Comparison of ENCODE assay signal across 7 mouse cellular contexts in the genomic region with DNA sequence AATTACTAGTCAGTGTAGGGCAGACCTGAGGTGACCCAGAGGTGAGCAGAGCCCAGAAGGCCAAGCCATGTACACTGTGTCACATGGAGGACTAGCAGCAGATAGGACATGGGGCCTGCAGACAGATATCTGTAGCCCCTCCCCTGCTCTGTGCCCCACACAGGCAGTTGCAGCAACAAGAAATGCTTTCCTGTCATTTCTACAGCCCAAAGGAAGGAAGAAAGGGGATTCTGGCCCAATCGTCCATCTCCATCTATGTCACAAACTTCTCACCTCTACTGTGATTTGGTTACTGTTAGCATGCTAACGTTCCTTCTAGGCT. TPM values are rescaled to one million over a fixed set of nuclear protein-coding genes. Genes with fewer than 3 reads are reported as not detected.
DNase-seq lines count a peak whose midpoint lies in the region; ATAC-seq and TF ChIP-seq lines count a peak whose summit lies in the region.

No protein-coding gene starts in this region.

- TF ChIP-seq EP300 in stomach, postnatal 0 days (optimal IDR thresholded peaks at IDR 0.05), result no peak

- H3K27me3 ChIP-seq in spleen, adult 2 months (ENCODE audit: control insufficient read depth, insufficient read depth, low read length), result no peaks in the 10 kb centered on the region
- H3K27me3 ChIP-seq in forebrain, embryonic 13.5 days, result no peaks in the 10 kb centered on the region
- no peaks in the 10 kb centered on the region for H3K27me3 ChIP-seq in liver, adult 2 months (ENCODE audit: control insufficient read depth, insufficient read depth, low read length)
- H3K27me3 ChIP-seq in stomach, postnatal 0 days (ENCODE audit: control insufficient read depth, insufficient read depth, low read length), result no peaks in the 10 kb centered on the region

- peak overlapping the region; percentile 88 for H3K9ac ChIP-seq in forebrain, embryonic 13.5 days
- H3K9ac ChIP-seq in liver, adult 2 months (ENCODE audit: low read depth, low read length), result no peak overlapping the region
- H3K9ac ChIP-seq in stomach, postnatal 0 days (ENCODE audit: low read length), result no peak overlapping the region

- WGBS in spleen, adult 2 months, result 50% methylated on average over 2 of the region's 2 CpGs
- WGBS in forebrain, embryonic 13.5 days, result 62% methylated on average over 2 of the region's 2 CpGs
- 49% methylated on average over 2 of the region's 2 CpGs for WGBS in liver, adult 2 months
- WGBS in stomach, postnatal 0 days, result 23% methylated on average over 2 of the region's 2 CpGs

- no peak overlapping the region for H3K4me3 ChIP-seq in spleen, adult 2 months (ENCODE audit: extremely low read depth, insufficient read depth, insufficient read length)
- H3K4me3 ChIP-seq in forebrain, embryonic 13.5 days, result peak overlapping the region; percentile 75
- no peak overlapping the region for H3K4me3 ChIP-seq in liver, adult 2 months (ENCODE audit: insufficient read depth, low read depth, low read length)
- H3K4me3 ChIP-seq in stomach, postnatal 0 days (ENCODE audit: low read depth, low read length), result no peak overlapping the region

- H3K36me3 ChIP-seq in spleen, adult 2 months (ENCODE audit: control insufficient read depth, insufficient read depth, low read length), result peaks cover 6% of the 10 kb centered on the region
- peaks cover 31% of the 10 kb centered on the region for H3K36me3 ChIP-seq in forebrain, embryonic 13.5 days (ENCODE audit: poor library complexity, severe bottlenecking)
- no peaks in the 10 kb centered on the region for H3K36me3 ChIP-seq in liver, adult 2 months (ENCODE audit: control insufficient read depth, insufficient read depth, low read length)
- no peaks in the 10 kb centered on the region; the same call in 1 of the 2 replicates for H3K36me3 ChIP-seq in stomach, postnatal 0 days (ENCODE audit: control insufficient read depth, insufficient read depth, low read length)

- DNase-seq in spleen, adult 2 months (ENCODE audit: low read depth in 1 of 2, low spot score in 2 of 2), result no peak
- DNase-seq in spleen, postnatal 36 days (ENCODE audit: low spot score in 2 of 2), result no peak
- DNase-seq in liver, adult 2 months (ENCODE audit: extremely low read depth, low read depth, low spot score), result no peak
- no peak for DNase-seq in stomach, postnatal 0 days (ENCODE audit: low spot score)
- DNase-seq in left cerebral cortex, postnatal 25 days (ENCODE audit: low spot score in 2 of 2), result no peak
- no peak for DNase-seq in lung, adult 18-20 months

- intact Hi-C loops in left cerebral cortex, postnatal 25 days (cut with DNase I), result loop anchor here (5.0 kb wide), 1 partner anchor 364 kb away; no protein-coding TSS in a partner anchor

- H3K27ac ChIP-seq in spleen, adult 2 months (ENCODE audit: insufficient read depth, low read length), result peak overlapping the region; percentile 81
- no peak overlapping the region for H3K27ac ChIP-seq in forebrain, embryonic 13.5 days
- 0 out of 2 replicates have a peak overlapping the region, but pooled peaks have one; percentile 2 for H3K27ac ChIP-seq in liver, adult 2 months (replicated peaks; ENCODE audit: insufficient read depth, low read depth, low read length)
- H3K27ac ChIP-seq in stomach, postnatal 0 days (replicated peaks), result peak overlapping the region; percentile 30; the same call in 1 of the 2 replicates

- no peaks in the 10 kb centered on the region for H3K9me3 ChIP-seq in forebrain, embryonic 13.5 days (replicated peaks)
- no peaks in the 10 kb centered on the region for H3K9me3 ChIP-seq in stomach, postnatal 0 days (ENCODE audit: control insufficient read depth, low read length)

- H3K79me2 ChIP-seq in liver, adult 2 months (ENCODE audit: control insufficient read depth, insufficient read depth, low read length), result no peaks in the 10 kb centered on the region

- peak overlapping the region; percentile 73 for H3K4me2 ChIP-seq in forebrain, embryonic 13.5 days
- peak overlapping the region; percentile 58 for H3K4me2 ChIP-seq in stomach, postnatal 0 days (replicated peaks; ENCODE audit: low read depth)

- no peak for TF ChIP-seq CTCF in spleen, adult 2 months (IDR thresholded peaks at IDR 0.05; ENCODE audit: extremely low read depth, insufficient read depth, insufficient read length, insufficient replicate concordance)
- TF ChIP-seq CTCF in liver, adult 2 months (IDR thresholded peaks at IDR 0.05; ENCODE audit: low read depth, low read length), result no peak
- TF ChIP-seq CTCF in stomach, postnatal 0 days (IDR thresholded peaks at IDR 0.05; ENCODE audit: low read depth), result no peak

- no peak for ATAC-seq in forebrain, embryonic 13.5 days
- ATAC-seq in stomach, postnatal 0 days (ENCODE audit: low FRiP score, low TSS enrichment), result no peak

- H3K4me1 ChIP-seq in spleen, adult 2 months (ENCODE audit: control insufficient read depth, insufficient read depth, insufficient read length), result peaks cover 26% of the 10 kb centered on the region; the same call in 1 of the 2 replicates
- peaks cover 12% of the 10 kb centered on the region for H3K4me1 ChIP-seq in forebrain, embryonic 13.5 days
- peaks cover 4% of the 10 kb centered on the region for H3K4me1 ChIP-seq in liver, adult 2 months (ENCODE audit: control insufficient read depth, insufficient read depth, low read length)
- H3K4me1 ChIP-seq in stomach, postnatal 0 days (replicated peaks; ENCODE audit: control insufficient read depth, insufficient read depth), result peaks cover 7% of the 10 kb centered on the region; the same call in 1 of the 2 replicates

- TF ChIP-seq POLR2A in spleen, adult 2 months (IDR thresholded peaks at IDR 0.05; ENCODE audit: low read depth, low read length), result no peak
- no peak for TF ChIP-seq POLR2A in liver, adult 2 months (IDR thresholded peaks at IDR 0.05; ENCODE audit: extremely low read depth, insufficient read depth, low read length)

RNA-seq across cellular contexts. Expression of gene Cyren, which starts 1.1 kb away (rescaled TPM):
- 8.0 and 8.1 TPM in 2 replicates for polyA plus RNA-seq in spleen, adult 2 months (2012; rRNA removed)
- 12.1 and 14.6 TPM in 2 replicates for polyA plus RNA-seq in forebrain, embryonic 13.5 days (2015; fragmentation: Nextera tagmentation; extraction: Ambion mirVana)
- 2.0 and 3.0 TPM in 2 replicates for total RNA-seq in liver, adult 2 months (2014; rRNA removed)
- 2.7 and 3.2 TPM in 2 replicates for polyA plus RNA-seq in liver, adult 2 months (2012; rRNA removed)
- polyA plus RNA-seq in stomach, postnatal 0 days (2015; fragmentation: Nextera tagmentation; extraction: Ambion mirVana), result 5.8 and 5.9 TPM in 2 replicates
- total RNA-seq in left cerebral cortex, postnatal 25 days (2021), result 1 to 10 TPM; 5.5 to 6.1 TPM

RNA-seq across cellular contexts. Expression of gene Tmem140, which starts 13.8 kb away (rescaled TPM):
- 15.0 and 17.4 TPM in 2 replicates for polyA plus RNA-seq in spleen, adult 2 months (2012; rRNA removed)
- 1.4 and 1.7 TPM in 2 replicates for polyA plus RNA-seq in forebrain, embryonic 13.5 days (2015; fragmentation: Nextera tagmentation; extraction: Ambion mirVana)
- total RNA-seq in liver, adult 2 months (2014; rRNA removed), result 31.9 and 37.9 TPM in 2 replicates
- 19.1 and 20.1 TPM in 2 replicates for polyA plus RNA-seq in liver, adult 2 months (2012; rRNA removed)
- 7.8 and 8.3 TPM in 2 replicates for polyA plus RNA-seq in stomach, postnatal 0 days (2015; fragmentation: Nextera tagmentation; extraction: Ambion mirVana)
- 1 to 10 TPM; 2.0 to 2.4 TPM for total RNA-seq in left cerebral cortex, postnatal 25 days (2021)

RNA-seq across cellular contexts. Expression of gene Wdr91, which starts 33.9 kb away (rescaled TPM):
- 32.9 and 36.5 TPM in 2 replicates for polyA plus RNA-seq in spleen, adult 2 months (2012; rRNA removed)
- polyA plus RNA-seq in forebrain, embryonic 13.5 days (2015; fragmentation: Nextera tagmentation; extraction: Ambion mirVana), result 9.7 and 10.7 TPM in 2 replicates
- total RNA-seq in liver, adult 2 months (2014; rRNA removed), result 9.5 and 14.9 TPM in 2 replicates
- polyA plus RNA-seq in liver, adult 2 months (2012; rRNA removed), result 23.4 and 28.0 TPM in 2 replicates
- 4.5 and 5.0 TPM in 2 replicates for polyA plus RNA-seq in stomach, postnatal 0 days (2015; fragmentation: Nextera tagmentation; extraction: Ambion mirVana)
- total RNA-seq in left cerebral cortex, postnatal 25 days (2021), result 10 to 100 TPM; 28.3 to 36.4 TPM

RNA-seq across cellular contexts. Expression of gene Stra8, which starts 43.2 kb away (rescaled TPM):
- not detected in 2 replicates for polyA plus RNA-seq in spleen, adult 2 months (2012; rRNA removed)
- not detected in 2 replicates for polyA plus RNA-seq in forebrain, embryonic 13.5 days (2015; fragmentation: Nextera tagmentation; extraction: Ambion mirVana)
- total RNA-seq in liver, adult 2 months (2014; rRNA removed), result not detected in 2 replicates
- not detected in 2 replicates for polyA plus RNA-seq in liver, adult 2 months (2012; rRNA removed)
- polyA plus RNA-seq in stomach, postnatal 0 days (2015; fragmentation: Nextera tagmentation; extraction: Ambion mirVana), result 0.10 TPM in 1 of 2 replicates, not detected in the other
- not detected for total RNA-seq in left cerebral cortex, postnatal 25 days (2021)
